10 mouse cellular contexts compared by ENCODE assay signal in genomic region chr12:3285377-3285776, GRCm38 (mm10). TPM values are rescaled to one million over a fixed set of nuclear protein-coding genes. Genes with fewer than 3 reads are reported as not detected.
A peak's percentile ranks its signal among the peaks of the same experiment; 100 is the strongest.
DNase-seq lines count a peak whose midpoint lies in the region; ATAC-seq and TF ChIP-seq lines count a peak whose summit lies in the region.
"Had no signal": no experiment of that assay in that cellular context is flagged by ENCODE, and none has a peak within 500 bp of the region (broad histone marks: within the 10 kb centered on the region; RNA-seq: fewer than 3 reads in every experiment).

No protein-coding gene starts in this region.

- no peak for TF ChIP-seq POLR2A in bone marrow, adult 2 months (IDR thresholded peaks at IDR 0.05; ENCODE audit: borderline replicate concordance, control insufficient read depth, low read depth, low read length)

- peak overlapping the region; percentile 3; the same call in 1 of the 2 replicates for H3K27ac ChIP-seq in bone marrow, adult 2 months (ENCODE audit: control insufficient read depth, insufficient read depth, low read depth, low read length, poor library complexity)
- no peak overlapping the region for H3K27ac ChIP-seq in hindbrain, postnatal 0 days
- H3K27ac ChIP-seq in limb, embryonic 10.5 days: no peak overlapping the region
- H3K27ac ChIP-seq: embryonic facial prominence, embryonic 13.5 days had no signal

- no peak overlapping the region for H3K4me3 ChIP-seq in bone marrow, adult 2 months (replicated peaks; ENCODE audit: control insufficient read depth, low read depth, low read length)
- H3K4me3 ChIP-seq in hindbrain, postnatal 0 days (ENCODE audit: low read length): no peak overlapping the region
- H3K4me3 ChIP-seq in limb, embryonic 10.5 days: no peak overlapping the region
- H3K4me3 ChIP-seq: embryonic facial prominence, embryonic 13.5 days had no signal

- H3K9me3 ChIP-seq in hindbrain, postnatal 0 days (ENCODE audit: low read length): no peaks in the 10 kb centered on the region
- H3K9me3 ChIP-seq in limb, embryonic 10.5 days (replicated peaks): no peaks in the 10 kb centered on the region
- H3K9me3 ChIP-seq: embryonic facial prominence, embryonic 13.5 days had no signal

- H3K36me3 ChIP-seq in hindbrain, postnatal 0 days (ENCODE audit: insufficient read depth, low read length): no peaks in the 10 kb centered on the region
- H3K36me3 ChIP-seq in limb, embryonic 10.5 days: peaks cover 8% of the 10 kb centered on the region

- H3K27me3 ChIP-seq in hindbrain, postnatal 0 days (ENCODE audit: insufficient read depth, low read length): no peaks in the 10 kb centered on the region
- no peaks in the 10 kb centered on the region for H3K27me3 ChIP-seq in limb, embryonic 10.5 days (ENCODE audit: low read depth, poor library complexity, severe bottlenecking)
- H3K27me3 ChIP-seq: embryonic facial prominence, embryonic 13.5 days had no signal

- H3K9ac ChIP-seq in hindbrain, postnatal 0 days (replicated peaks; ENCODE audit: low read length): no peak overlapping the region
- H3K9ac ChIP-seq: embryonic facial prominence, embryonic 13.5 days had no signal

- TF ChIP-seq CTCF in bone marrow, adult 2 months (IDR thresholded peaks at IDR 0.05; ENCODE audit: control insufficient read depth, insufficient read depth, low read length): no peak
- no peak for TF ChIP-seq CTCF in hindbrain, postnatal 0 days (IDR thresholded peaks at IDR 0.05; ENCODE audit: low read depth)

- H3K4me2 ChIP-seq in hindbrain, postnatal 0 days (ENCODE audit: low read depth, low read length): no peak overlapping the region
- H3K4me2 ChIP-seq: embryonic facial prominence, embryonic 13.5 days had no signal

- H3K4me1 ChIP-seq in bone marrow, adult 2 months (ENCODE audit: control insufficient read depth, insufficient read depth, low read length): no peaks in the 10 kb centered on the region; the same call in 1 of the 2 replicates
- H3K4me1 ChIP-seq in hindbrain, postnatal 0 days (ENCODE audit: insufficient read depth, low read length): no peaks in the 10 kb centered on the region
- H3K4me1 ChIP-seq in limb, embryonic 10.5 days: no peaks in the 10 kb centered on the region
- H3K4me1 ChIP-seq: embryonic facial prominence, embryonic 13.5 days had no signal

- ATAC-seq in hindbrain, postnatal 0 days: no peak

- WGBS in bone marrow, adult 2 months: 14% methylated on average over 6 of the region's 6 CpGs
- 88% methylated on average over 6 of the region's 6 CpGs for WGBS in hindbrain, postnatal 0 days
- WGBS in limb, embryonic 10.5 days: 73% methylated on average over 6 of the region's 6 CpGs

- peak; percentile 28 to 31 for DNase-seq in right cerebral cortex, adult 2 months (ENCODE audit: low spot score in 2 of 2)
- DNase-seq in right cerebral cortex, postnatal 14 days: no peak
- peak; percentile 80 for DNase-seq in liver
- DNase-seq in urinary bladder, postnatal 14 days (ENCODE audit: low spot score): no peak
- DNase-seq in hindbrain, postnatal 0 days (ENCODE audit: low spot score): no peak
- DNase-seq in limb, embryonic 10.5 days (ENCODE audit: low spot score): no peak
- DNase-seq: heart, postnatal 14 days; retina, postnatal 1 day had no signal

RNA-seq across cellular contexts. Expression of gene Rab10, which starts 24.4 kb away (rescaled TPM):
- 23.6 and 24.0 TPM in 2 replicates for polyA plus RNA-seq in bone marrow, adult 2 months (2011; ENCODE audit: insufficient read depth, insufficient read length, low replicate concordance, missing spikeins)
- total RNA-seq in hindbrain, postnatal 0 days (2014; rRNA removed): 202 and 220 TPM in 2 replicates
- 133 and 140 TPM in 2 replicates for polyA plus RNA-seq in hindbrain, postnatal 0 days (2015; fragmentation: Nextera tagmentation; extraction: Ambion mirVana)
- 67.2 and 74.8 TPM in 2 replicates for polyA plus RNA-seq in limb, embryonic 10.5 days (2016; fragmentation: Nextera tagmentation; extraction: Ambion mirVana)

Comparison
In these comparisons a context has a peak if more than half of its experiments do, and no peak if none do; other contexts are left out.
1. DNase-seq: peak in right cerebral cortex, adult 2 months (2 of 2) and liver (single experiment); none in right cerebral cortex, postnatal 14 days (single experiment), urinary bladder, postnatal 14 days (single experiment), hindbrain, postnatal 0 days (single experiment) and limb, embryonic 10.5 days (single experiment).